Mouse (Mus musculus): ENCODE results near the gene Cyct. TPM values are rescaled to one million over a fixed set of nuclear protein-coding genes. Genes with fewer than 3 reads are reported as not detected.

Cyct gene
- polyA plus RNA-seq, 1 experiment, result 30.2 TPM

DNA sequence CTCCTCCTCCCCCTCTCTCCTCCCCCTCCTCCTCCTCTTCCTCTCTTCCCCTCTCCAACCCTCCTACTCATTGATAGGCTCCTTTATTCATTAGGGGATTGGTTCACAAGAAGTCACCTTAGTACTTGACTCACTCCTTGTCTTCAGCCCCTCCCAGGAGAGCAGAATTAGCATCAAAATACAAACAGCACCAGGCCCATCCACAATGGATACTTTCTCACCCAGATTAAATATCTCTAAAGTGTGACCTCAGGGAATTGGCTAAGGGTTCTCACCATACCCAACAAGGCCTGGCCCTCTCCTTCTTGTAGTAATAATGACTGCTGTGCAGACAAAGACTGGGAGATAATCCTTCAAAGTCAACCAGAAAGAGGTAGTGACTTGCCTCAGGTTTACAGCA lies 39.9 kb upstream of the Cyct start:
- Histone ChIP-seq H3K9me3 (replicated peaks; ENCODE audit: control insufficient read depth, insufficient read depth, low read length, poor library complexity, severe bottlenecking) (no peaks in the 10 kb centered on the region), H3K4me1 (ENCODE audit: control insufficient read depth, insufficient read depth, low read length) (peaks cover 2% of the 10 kb centered on the region)

GRCm38 (mm10) chr2:76386531-76386930 lies 26.3 kb upstream of the Cyct start:
- Histone ChIP-seq H3K27me3 (ENCODE audit: control insufficient read depth, insufficient read depth, low read length, poor library complexity, severe bottlenecking) (no peaks in the 10 kb centered on the region), H3K4me1 (ENCODE audit: control insufficient read depth, insufficient read depth, low read length) (no peaks in the 10 kb centered on the region), H3K27ac (ENCODE audit: insufficient read depth, low read length) (no peak overlapping the region), H3K9me3 (replicated peaks; ENCODE audit: control insufficient read depth, insufficient read depth, low read length, poor library complexity, severe bottlenecking) (no peaks in the 10 kb centered on the region), H3K9ac (ENCODE audit: low read depth, poor library complexity, severe bottlenecking) (no peak overlapping the region), H3K36me3 (ENCODE audit: control insufficient read depth, insufficient read depth, low read length, poor library complexity, severe bottlenecking) (peaks cover 11% of the 10 kb centered on the region), H3K4me3 (ENCODE audit: low read depth, low read length) (no peak overlapping the region)
- TF ChIP-seq POLR2A (IDR thresholded peaks at IDR 0.05; ENCODE audit: insufficient read depth, low read length) (no peak), EP300 (IDR thresholded peaks at IDR 0.05; ENCODE audit: insufficient read depth, low read depth, low read length) (no peak), CTCF (IDR thresholded peaks at IDR 0.05; ENCODE audit: low read depth, low read length) (no peak)

More for the DNA sequence above, 39.9 kb upstream of the Cyct start:
- H3K4me3 ChIP-seq (ENCODE audit: low read depth, low read length), result no peak overlapping the region
- TF ChIP-seq EP300 (IDR thresholded peaks at IDR 0.05; ENCODE audit: insufficient read depth, low read depth, low read length) (no peak), CTCF (IDR thresholded peaks at IDR 0.05; ENCODE audit: low read depth, low read length) (no peak), POLR2A (IDR thresholded peaks at IDR 0.05; ENCODE audit: insufficient read depth, low read length) (no peak)
- H3K9ac ChIP-seq (ENCODE audit: low read depth, poor library complexity, severe bottlenecking), result no peak overlapping the region
- H3K36me3 ChIP-seq (ENCODE audit: control insufficient read depth, insufficient read depth, low read length, poor library complexity, severe bottlenecking), result no peaks in the 10 kb centered on the region
- H3K27ac ChIP-seq (ENCODE audit: insufficient read depth, low read length), result peak overlapping the region; percentile 59
- H3K27me3 ChIP-seq (ENCODE audit: control insufficient read depth, insufficient read depth, low read length, poor library complexity, severe bottlenecking), result peaks cover 4% of the 10 kb centered on the region; the same call in 1 of the 2 replicates

DNA sequence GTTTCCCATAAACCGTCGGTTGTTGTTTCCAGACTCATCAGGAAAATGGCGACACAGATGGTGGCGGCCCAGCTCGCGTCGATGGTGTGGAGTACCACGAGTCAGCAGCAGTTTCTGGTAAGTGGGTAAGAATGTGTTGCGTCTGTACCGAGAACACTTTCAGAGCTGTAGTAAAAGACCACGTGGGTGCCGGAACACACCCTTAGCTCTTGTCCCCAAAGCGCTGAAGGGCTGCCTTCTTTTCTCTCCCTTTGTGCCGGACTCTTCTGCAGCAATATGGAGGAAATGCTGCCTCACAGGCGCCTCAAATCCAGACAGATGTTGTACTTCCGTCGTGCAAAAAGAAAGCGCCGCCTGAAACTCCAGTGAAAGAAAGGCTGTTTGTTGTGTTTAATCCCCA lies 18.4 kb upstream of the Cyct start:
- Histone ChIP-seq H3K9me3 (replicated peaks; ENCODE audit: control insufficient read depth, insufficient read depth, low read length, poor library complexity, severe bottlenecking) (no peaks in the 10 kb centered on the region), H3K27ac (ENCODE audit: insufficient read depth, low read length) (no peak overlapping the region), H3K36me3 (ENCODE audit: control insufficient read depth, insufficient read depth, low read length, poor library complexity, severe bottlenecking) (peaks cover 59% of the 10 kb centered on the region), H3K9ac (ENCODE audit: low read depth, poor library complexity, severe bottlenecking) (no peak overlapping the region), H3K4me3 (ENCODE audit: low read depth, low read length) (no peak overlapping the region), H3K4me1 (ENCODE audit: control insufficient read depth, insufficient read depth, low read length) (no peaks in the 10 kb centered on the region), H3K27me3 (ENCODE audit: control insufficient read depth, insufficient read depth, low read length, poor library complexity, severe bottlenecking) (no peaks in the 10 kb centered on the region)
- TF ChIP-seq CTCF (IDR thresholded peaks at IDR 0.05; ENCODE audit: low read depth, low read length) (no peak), EP300 (IDR thresholded peaks at IDR 0.05; ENCODE audit: insufficient read depth, low read depth, low read length) (no peak), POLR2A (IDR thresholded peaks at IDR 0.05; ENCODE audit: insufficient read depth, low read length) (no peak)

GRCm38 (mm10) chr2:76374544-76375206 lies 14.4 kb upstream of the Cyct start:
- no peak overlapping the region for H3K4me3 ChIP-seq (ENCODE audit: low read depth, low read length)
- peaks cover 55% of the 10 kb centered on the region for H3K36me3 ChIP-seq (ENCODE audit: control insufficient read depth, insufficient read depth, low read length, poor library complexity, severe bottlenecking)
- no peak overlapping the region for H3K9ac ChIP-seq (ENCODE audit: low read depth, poor library complexity, severe bottlenecking)
- H3K27me3 ChIP-seq (ENCODE audit: control insufficient read depth, insufficient read depth, low read length, poor library complexity, severe bottlenecking), result no peaks in the 10 kb centered on the region
- no peak overlapping the region for H3K27ac ChIP-seq (ENCODE audit: insufficient read depth, low read length)
- no peaks in the 10 kb centered on the region for H3K9me3 ChIP-seq (replicated peaks; ENCODE audit: control insufficient read depth, insufficient read depth, low read length, poor library complexity, severe bottlenecking)
- TF ChIP-seq POLR2A (IDR thresholded peaks at IDR 0.05; ENCODE audit: insufficient read depth, low read length), result no peak
- TF ChIP-seq CTCF (IDR thresholded peaks at IDR 0.05; ENCODE audit: low read depth, low read length), result no peak
- TF ChIP-seq EP300 (IDR thresholded peaks at IDR 0.05; ENCODE audit: insufficient read depth, low read depth, low read length), result no peak
- no peaks in the 10 kb centered on the region for H3K4me1 ChIP-seq (ENCODE audit: control insufficient read depth, insufficient read depth, low read length)

DNA sequence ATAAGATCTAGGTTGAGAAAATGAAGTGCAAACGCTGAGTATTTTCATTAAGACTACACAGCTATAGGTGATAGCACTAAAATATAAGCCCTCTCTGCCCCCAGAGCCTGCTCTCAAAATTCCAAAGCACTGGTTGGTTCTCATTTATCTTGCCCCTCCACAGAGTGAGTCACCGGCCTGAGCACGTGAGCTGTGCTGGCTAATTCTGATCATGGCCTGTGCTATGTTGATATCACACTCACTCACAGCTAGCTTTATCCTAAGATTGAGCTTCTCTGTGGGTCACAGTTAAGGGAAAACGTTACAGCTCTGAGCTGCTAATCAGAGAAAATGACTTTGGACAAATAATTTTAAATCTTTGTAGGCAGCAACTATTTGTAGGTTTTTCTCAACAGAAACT lies 12.0 kb upstream of the Cyct start:
- Histone ChIP-seq H3K4me3 (ENCODE audit: low read depth, low read length) (no peak overlapping the region), H3K9me3 (replicated peaks; ENCODE audit: control insufficient read depth, insufficient read depth, low read length, poor library complexity, severe bottlenecking) (no peaks in the 10 kb centered on the region), H3K9ac (ENCODE audit: low read depth, poor library complexity, severe bottlenecking) (no peak overlapping the region), H3K4me1 (ENCODE audit: control insufficient read depth, insufficient read depth, low read length) (no peaks in the 10 kb centered on the region), H3K27me3 (ENCODE audit: control insufficient read depth, insufficient read depth, low read length, poor library complexity, severe bottlenecking) (no peaks in the 10 kb centered on the region), H3K27ac (ENCODE audit: insufficient read depth, low read length) (no peak overlapping the region), H3K36me3 (ENCODE audit: control insufficient read depth, insufficient read depth, low read length, poor library complexity, severe bottlenecking) (peaks cover 36% of the 10 kb centered on the region)
- TF ChIP-seq EP300 (IDR thresholded peaks at IDR 0.05; ENCODE audit: insufficient read depth, low read depth, low read length) (no peak), POLR2A (IDR thresholded peaks at IDR 0.05; ENCODE audit: insufficient read depth, low read length) (no peak), CTCF (IDR thresholded peaks at IDR 0.05; ENCODE audit: low read depth, low read length) (no peak)

- TF ChIP-seq EP300 (IDR thresholded peaks at IDR 0.05; ENCODE audit: insufficient read depth, low read depth, low read length) (no peak), POLR2A (IDR thresholded peaks at IDR 0.05; ENCODE audit: insufficient read depth, low read length) (no peak)
- Histone ChIP-seq H3K4me3 (ENCODE audit: low read depth, low read length) (peak overlapping the region; percentile 73), H3K9ac (ENCODE audit: low read depth, poor library complexity, severe bottlenecking) (peak overlapping the region; percentile 80), H3K27ac (ENCODE audit: insufficient read depth, low read length) (no peak overlapping the region), H3K27me3 (ENCODE audit: control insufficient read depth, insufficient read depth, low read length, poor library complexity, severe bottlenecking) (no peaks in the 10 kb centered on the region), H3K36me3 (ENCODE audit: control insufficient read depth, insufficient read depth, low read length, poor library complexity, severe bottlenecking) (peaks cover 30% of the 10 kb centered on the region), H3K4me1 (ENCODE audit: control insufficient read depth, insufficient read depth, low read length) (no peaks in the 10 kb centered on the region), H3K9me3 (replicated peaks; ENCODE audit: control insufficient read depth, insufficient read depth, low read length, poor library complexity, severe bottlenecking) (no peaks in the 10 kb centered on the region)
Observed at GRCm38 (mm10) chr2:76370656-76370922, 10.3 kb upstream of the Cyct start.
